Mouse (Mus musculus) limb, embryonic 12.5 days (tissue): ENCODE results near the gene Cartpt. TPM values are rescaled to one million over a fixed set of nuclear protein-coding genes. Genes with fewer than 3 reads are reported as not detected.
"Not testable (repeated sequence)": the region's sequence is repeated elsewhere in the genome, so short reads cannot be mapped to it uniquely, and the experiment has no call there.

Experiments
- ATAC-seq: fragments of 200-750 bp; cut with Nextera tagmentation; 2 replicates; pipeline ENCODE4 v1.8.0; 2017; ENCODE audit warnings: low read depth, moderate TSS enrichment; ENCODE audit not compliant: insufficient number of reproducible peaks, insufficient read depth, low FRiP score, low TSS enrichment
- H3K27ac ChIP-seq: fragments of 300-500 bp; sonication (generic); 2 replicates; pipeline ENCODE4 v1.5.1; 2016; ENCODE audit warnings: mild to moderate bottlenecking, moderate library complexity
- H3K27me3 ChIP-seq: fragments of 300-500 bp; sonication (generic); 2 replicates; pipeline ENCODE4 v1.6.1; 2016; ENCODE audit warnings: mild to moderate bottlenecking, moderate library complexity
- H3K36me3 ChIP-seq: fragments of 300-500 bp; sonication (generic); 2 replicates; pipeline ENCODE4 v1.6.1; 2016; ENCODE audit warnings: mild to moderate bottlenecking, moderate library complexity
- H3K4me1 ChIP-seq: fragments of 300-500 bp; sonication (generic); replicated peaks from 2 replicates; pipeline ENCODE4 v1.6.1; 2016
- H3K4me2 ChIP-seq: fragments of 300-500 bp; sonication (generic); 2 replicates; pipeline ENCODE4 v1.6.1; 2016; ENCODE audit warnings: mild to moderate bottlenecking, moderate library complexity
- H3K4me3 ChIP-seq: fragments of 300-500 bp; sonication (generic); replicated peaks from 2 replicates; pipeline ENCODE4 v1.5.1; 2016; ENCODE audit warnings: mild to moderate bottlenecking
- H3K9ac ChIP-seq: fragments of 300-500 bp; sonication (generic); replicated peaks from 2 replicates; pipeline ENCODE4 v1.6.1; 2016; ENCODE audit warnings: mild to moderate bottlenecking, moderate library complexity
- H3K9me3 ChIP-seq: fragments of 300-500 bp; sonication (generic); 2 replicates; pipeline ENCODE4 v1.6.1; 2016; ENCODE audit warnings: mild to moderate bottlenecking, moderate library complexity
- WGBS: fragments of 180-500 bp; shearing (Covaris S2); methylation state at CpG from one replicate; pipeline ENCODE4 v1.1.7; 2016; 5-methylcytosine and 5-hydroxymethylcytosine counted together
- polyA plus RNA-seq: library from polyadenylated mRNA; unstranded; fragments of >200 nt; fragmentation: Nextera tagmentation; extraction: Ambion mirVana; gene quantifications from 2 replicates; pipeline ENCODE4 v1.2.1, GENCODE M21; 2016

Gene Cartpt
- polyA plus RNA-seq, 1 experiment from 2014 or later, result not detected

GRCm38 (mm10) chr13:99899670-99900556 lies 978 bp downstream of the Cartpt start:
- Histone ChIP-seq H3K4me2 (peak overlapping the region; percentile 44), H3K4me1 (peaks cover 10% of the 10 kb centered on the region), H3K27ac (no peak overlapping the region), H3K9me3 (no peaks in the 10 kb centered on the region), H3K4me3 (peak overlapping the region; percentile 22; the same call in 1 of the 2 replicates), H3K27me3 (peaks cover 50% of the 10 kb centered on the region), H3K36me3 (no peaks in the 10 kb centered on the region), H3K9ac (no peak overlapping the region)
- 6% methylated on average over 38 of the region's 38 CpGs for WGBS
- ATAC-seq, result no peak; the same call in 1 of the 2 replicates

DNA sequence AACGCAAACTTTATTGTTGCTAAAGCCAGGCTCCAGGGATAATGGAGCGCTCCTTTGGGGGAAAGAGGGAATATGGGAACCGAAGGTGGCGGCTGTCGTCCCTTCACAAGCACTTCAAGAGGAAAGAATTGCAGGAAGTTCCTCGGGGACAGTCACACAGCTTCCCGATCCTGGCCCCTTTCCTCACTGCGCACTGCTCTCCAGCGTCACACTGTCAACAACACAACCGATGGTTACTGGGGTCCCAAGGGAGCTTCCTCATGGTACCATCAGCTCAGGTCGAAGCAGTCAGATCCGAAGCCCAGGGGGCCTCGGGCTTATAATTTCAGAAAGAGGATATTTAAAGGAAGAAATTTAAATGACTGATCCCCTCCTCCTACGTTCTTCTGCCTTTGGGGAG lies 2.1 kb downstream of the Cartpt start:
- Histone ChIP-seq H3K9ac (no peak overlapping the region), H3K36me3 (no peaks in the 10 kb centered on the region), H3K4me2 (no peak overlapping the region), H3K4me3 (no peak overlapping the region), H3K4me1 (peaks cover 10% of the 10 kb centered on the region), H3K27ac (no peak overlapping the region), H3K9me3 (no peaks in the 10 kb centered on the region), H3K27me3 (peaks cover 55% of the 10 kb centered on the region)
- no peak for ATAC-seq
- WGBS, result 24% methylated on average over 14 of the region's 14 CpGs

GRCm38 (mm10) chr13:99885636-99886035 lies 15.3 kb downstream of the Cartpt start:
- 65% methylated on average over 6 of the region's 6 CpGs for WGBS
- H3K4me3 ChIP-seq, result no peak overlapping the region
- H3K36me3 ChIP-seq, result no peaks in the 10 kb centered on the region
- H3K4me2 ChIP-seq, result no peak overlapping the region
- H3K27me3 ChIP-seq, result peaks cover 3% of the 10 kb centered on the region; the same call in 1 of the 2 replicates
- H3K9ac ChIP-seq, result no peak overlapping the region
- no peaks in the 10 kb centered on the region for H3K4me1 ChIP-seq
- no peak overlapping the region for H3K27ac ChIP-seq
- no peaks in the 10 kb centered on the region for H3K9me3 ChIP-seq
- no peak for ATAC-seq

DNA sequence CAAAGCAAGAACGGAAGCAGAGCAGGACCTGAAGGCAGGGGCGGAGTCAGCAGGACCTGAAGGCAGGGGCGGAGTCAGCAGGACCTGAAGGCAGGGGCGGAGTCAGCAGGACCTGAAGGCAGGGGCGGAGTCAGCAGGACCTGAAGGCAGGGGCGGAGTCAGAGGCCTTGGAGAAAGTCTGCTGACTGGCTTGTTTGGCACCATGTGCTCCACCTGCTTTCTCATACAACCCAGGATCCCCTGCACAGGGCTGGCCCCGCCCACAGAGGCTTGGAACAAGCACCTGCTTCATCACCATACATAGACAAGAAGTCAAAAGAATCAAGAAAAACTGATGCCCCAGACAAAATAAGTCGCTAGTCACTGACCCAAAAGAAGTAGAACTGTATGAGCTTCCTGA lies 19.1 kb downstream of the Cartpt start:
- not testable (repeated sequence) for H3K4me3 ChIP-seq, H3K9ac ChIP-seq, ATAC-seq, H3K4me1 ChIP-seq, H3K36me3 ChIP-seq, H3K27ac ChIP-seq, H3K9me3 ChIP-seq, H3K4me2 ChIP-seq, H3K27me3 ChIP-seq
- 69% methylated on average over 8 of the region's 8 CpGs for WGBS

- Histone ChIP-seq H3K4me2 (no peak overlapping the region), H3K27ac (no peak overlapping the region), H3K9ac (no peak overlapping the region), H3K36me3 (no peaks in the 10 kb centered on the region), H3K9me3 (no peaks in the 10 kb centered on the region), H3K27me3 (peaks cover 3% of the 10 kb centered on the region; the same call in 1 of the 2 replicates), H3K4me3 (no peak overlapping the region), H3K4me1 (no peaks in the 10 kb centered on the region)
- 82% methylated on average over 10 of the region's 10 CpGs for whole genome bisulfite sequencing
- no peak for ATAC-seq
Measured at GRCm38 (mm10) chr13:99879696-99880095, 21.2 kb downstream of the Cartpt start.

DNA sequence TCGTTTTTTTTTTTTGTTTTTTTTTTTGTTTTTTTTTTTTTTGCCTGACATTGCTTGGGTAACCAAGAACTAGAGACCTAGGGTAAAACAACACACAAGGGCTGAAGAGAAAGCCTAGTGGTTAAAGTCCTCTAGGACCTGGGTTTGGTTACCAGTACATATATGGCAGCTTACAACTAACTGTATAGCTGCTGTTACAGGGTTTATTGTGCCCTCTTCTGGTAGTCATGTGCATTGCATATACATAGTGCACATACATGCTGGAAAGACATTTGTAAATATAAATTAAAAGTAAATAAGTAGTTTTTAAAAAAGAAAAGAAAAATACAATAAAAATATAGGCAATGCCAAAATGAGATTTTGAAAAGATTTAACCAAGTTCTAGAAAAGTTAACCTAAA lies 28.8 kb downstream of the Cartpt start:
- no peak overlapping the region for H3K4me2 ChIP-seq
- no peak overlapping the region for H3K9ac ChIP-seq
- 64% methylated on average over 1 of the region's 1 CpGs for WGBS
- no peaks in the 10 kb centered on the region for H3K27me3 ChIP-seq
- no peaks in the 10 kb centered on the region for H3K36me3 ChIP-seq
- no peaks in the 10 kb centered on the region for H3K4me1 ChIP-seq
- no peak overlapping the region for H3K27ac ChIP-seq
- no peak for ATAC-seq
- peaks cover 8% of the 10 kb centered on the region for H3K9me3 ChIP-seq
- H3K4me3 ChIP-seq, result no peak overlapping the region

- Histone ChIP-seq H3K27ac (no peak overlapping the region), H3K36me3 (no peaks in the 10 kb centered on the region), H3K4me1 (no peaks in the 10 kb centered on the region), H3K9me3 (peaks cover 8% of the 10 kb centered on the region), H3K27me3 (no peaks in the 10 kb centered on the region), H3K4me3 (no peak overlapping the region), H3K9ac (no peak overlapping the region), H3K4me2 (no peak overlapping the region)
- no peak for ATAC-seq
- WGBS, result 84% methylated on average over 6 of the region's 6 CpGs
Measured at GRCm38 (mm10) chr13:99868438-99868837, 32.5 kb downstream of the Cartpt start.

- Histone ChIP-seq H3K9ac (no peak overlapping the region), H3K27me3 (no peaks in the 10 kb centered on the region), H3K9me3 (peaks cover 15% of the 10 kb centered on the region), H3K36me3 (no peaks in the 10 kb centered on the region), H3K4me3 (no peak overlapping the region), H3K27ac (no peak overlapping the region), H3K4me1 (no peaks in the 10 kb centered on the region), H3K4me2 (no peak overlapping the region)
- ATAC-seq, result no peak
- WGBS, result 82% methylated on average over 5 of the region's 5 CpGs
Measured at GRCm38 (mm10) chr13:99864331-99864730, 36.6 kb downstream of the Cartpt start.

DNA sequence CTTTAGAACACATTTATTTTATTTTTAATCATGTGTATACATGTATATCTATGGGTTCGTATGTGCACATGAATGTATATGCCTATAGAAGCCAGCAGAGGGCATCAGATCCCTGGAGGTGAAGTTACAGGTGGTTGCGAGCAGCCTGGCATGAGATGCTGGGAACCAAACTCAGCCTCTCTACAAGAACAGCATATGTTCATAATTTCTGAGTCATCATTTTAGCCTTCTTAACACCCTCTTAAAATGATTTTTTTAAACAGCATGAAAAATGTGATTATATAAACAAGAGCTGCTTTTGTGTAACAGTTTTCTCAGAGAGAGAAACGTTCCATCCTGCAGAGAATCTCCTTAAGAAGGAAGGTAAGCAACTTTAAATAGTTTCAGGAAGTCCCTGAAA lies 40.2 kb downstream of the Cartpt start:
- Histone ChIP-seq H3K27me3 (no peaks in the 10 kb centered on the region), H3K36me3 (no peaks in the 10 kb centered on the region), H3K27ac (no peak overlapping the region), H3K4me3 (no peak overlapping the region), H3K4me2 (no peak overlapping the region), H3K4me1 (no peaks in the 10 kb centered on the region), H3K9ac (no peak overlapping the region), H3K9me3 (0 out of 2 replicates have a peak, but pooled peaks cover 6% of the 10 kb centered on the region)
- 81% methylated on average over 3 of the region's 3 CpGs for WGBS
- no peak for ATAC-seq

- Histone ChIP-seq H3K27ac (no peak overlapping the region), H3K27me3 (no peaks in the 10 kb centered on the region), H3K4me3 (no peak overlapping the region), H3K4me1 (no peaks in the 10 kb centered on the region), H3K9ac (no peak overlapping the region), H3K9me3 (0 out of 2 replicates have a peak, but pooled peaks cover 6% of the 10 kb centered on the region), H3K4me2 (no peak overlapping the region), H3K36me3 (no peaks in the 10 kb centered on the region)
- WGBS, result 6% methylated on average over 1 of the region's 1 CpGs
- ATAC-seq, result no peak
Measured at GRCm38 (mm10) chr13:99859082-99859481, 41.8 kb downstream of the Cartpt start.

- Histone ChIP-seq H3K4me1 (no peaks in the 10 kb centered on the region), H3K9me3 (0 out of 2 replicates have a peak, but pooled peaks cover 6% of the 10 kb centered on the region), H3K27me3 (no peaks in the 10 kb centered on the region), H3K4me3 (no peak overlapping the region), H3K9ac (no peak overlapping the region), H3K27ac (no peak overlapping the region), H3K36me3 (no peaks in the 10 kb centered on the region), H3K4me2 (no peak overlapping the region)
- WGBS, result 82% methylated on average over 2 of the region's 2 CpGs
- no peak for ATAC-seq
Measured at GRCm38 (mm10) chr13:99857879-99858278, 43.0 kb downstream of the Cartpt start.
